Mouse (Mus musculus) cerebellum, adult (tissue): ENCODE measurements at regions not wholly inside any gene's neighbourhood (a gene's known extent, or its start where the extent isn't known, plus 50 kb on each side); places are given as distances from the start of the nearest gene placed in this dataset.

ENCODE experiments used
- ATAC-seq: cut with Nextera tagmentation; 2 replicates; pipeline ENCODE4 v1.9.2; 2017; ENCODE audit warnings: mild to moderate bottlenecking, moderate library complexity, mixed read lengths; ENCODE audit not compliant: insufficient number of reproducible peaks, low FRiP score, low TSS enrichment

- ATAC-seq = no peak
Observed at GRCm38 (mm10) chr1:57470356-57470755, 63.5 kb upstream of the Tyw5 start.

GRCm38 (mm10) chr1:57472235-57472634, 65.3 kb upstream of the Tyw5 start:
- no peak for ATAC-seq

GRCm38 (mm10) chr1:57477725-57478124, 70.8 kb upstream of the Tyw5 start:
- no peak for ATAC-seq

GRCm38 (mm10) chr1:57478151-57478550, 71.2 kb upstream of the Tyw5 start:
- no peak for ATAC-seq

- no peak for ATAC-seq
Observed at GRCm38 (mm10) chr1:57478800-57479199, 71.9 kb upstream of the Tyw5 start.

GRCm38 (mm10) chr1:57479566-57479965, 72.7 kb upstream of the Tyw5 start:
- ATAC-seq = no peak

- no peak for ATAC-seq
Observed at GRCm38 (mm10) chr1:57489176-57489575, 82.3 kb upstream of the Tyw5 start.

GRCm38 (mm10) chr1:57489588-57489987, 82.7 kb upstream of the Tyw5 start:
- no peak for ATAC-seq

- no peak for ATAC-seq
Observed at GRCm38 (mm10) chr1:57490021-57490420, 83.1 kb upstream of the Tyw5 start.

GRCm38 (mm10) chr1:57492696-57493095, 85.8 kb upstream of the Tyw5 start:
- no peak for ATAC-seq

- no peak for ATAC-seq
Observed at GRCm38 (mm10) chr1:57497489-57498037, 90.7 kb upstream of the Tyw5 start.

GRCm38 (mm10) chr1:57510359-57511120, 103.6 kb upstream of the Tyw5 start:
- ATAC-seq = no peak

- no peak for ATAC-seq
Observed at GRCm38 (mm10) chr1:57511902-57512301, 105.0 kb upstream of the Tyw5 start.

- no peak for ATAC-seq
Observed at GRCm38 (mm10) chr1:57512516-57512915, 105.6 kb upstream of the Tyw5 start.

GRCm38 (mm10) chr1:57525965-57526364, 119.1 kb upstream of the Tyw5 start:
- no peak for ATAC-seq

- no peak for ATAC-seq
Observed at GRCm38 (mm10) chr1:57528703-57529102, 121.8 kb upstream of the Tyw5 start.

GRCm38 (mm10) chr1:57529320-57529719, 122.4 kb upstream of the Tyw5 start:
- no peak for ATAC-seq

GRCm38 (mm10) chr1:57537369-57537768, 130.5 kb upstream of the Tyw5 start:
- no peak for ATAC-seq

- no peak for ATAC-seq
Observed at GRCm38 (mm10) chr1:57544684-57545083, 137.8 kb upstream of the Tyw5 start.

- no peak for ATAC-seq
Observed at GRCm38 (mm10) chr1:57545792-57546685, 139.1 kb upstream of the Tyw5 start.

GRCm38 (mm10) chr1:57561517-57561916, 154.6 kb upstream of the Tyw5 start:
- ATAC-seq = no peak
